Mouse (Mus musculus) liver, adult (tissue): ENCODE results near the gene Smyd3.

ENCODE experiments used
- GATA4 ChIP-seq: IDR thresholded peaks from 2 replicates; pipeline ENCODE4 v1.6.1; 2014; ENCODE audit warnings: mild to moderate bottlenecking, low read length; ENCODE audit not compliant: insufficient replicate concordance

Gene Smyd3

GRCm38 (mm10) chr1:179096993-179097392 lies 420.8 kb downstream of the Smyd3 start:
- TF ChIP-seq GATA4, result no peak

GRCm38 (mm10) chr1:179096323-179096722 lies 421.5 kb downstream of the Smyd3 start:
- TF ChIP-seq GATA4, result no peak

GRCm38 (mm10) chr1:179089174-179089573 lies 428.7 kb downstream of the Smyd3 start:
- TF ChIP-seq GATA4, result no peak

- TF ChIP-seq GATA4, result no peak
Measured at GRCm38 (mm10) chr1:179087033-179087998, 430.5 kb downstream of the Smyd3 start.

GRCm38 (mm10) chr1:179086208-179086607 lies 431.6 kb downstream of the Smyd3 start:
- no peak for TF ChIP-seq GATA4

GRCm38 (mm10) chr1:179083098-179083497 lies 434.7 kb downstream of the Smyd3 start:
- no peak for TF ChIP-seq GATA4

GRCm38 (mm10) chr1:179073846-179074245 lies 444.0 kb downstream of the Smyd3 start:
- TF ChIP-seq GATA4, result no peak

GRCm38 (mm10) chr1:179072935-179073654 lies 444.7 kb downstream of the Smyd3 start:
- no peak for TF ChIP-seq GATA4

- no peak for TF ChIP-seq GATA4
Measured at GRCm38 (mm10) chr1:179072406-179072805, 445.4 kb downstream of the Smyd3 start.

GRCm38 (mm10) chr1:179068990-179069389 lies 448.9 kb downstream of the Smyd3 start:
- TF ChIP-seq GATA4, result no peak

- TF ChIP-seq GATA4, result no peak
Measured at GRCm38 (mm10) chr1:179065294-179065601, 452.6 kb downstream of the Smyd3 start.

- no peak for TF ChIP-seq GATA4
Measured at GRCm38 (mm10) chr1:179064601-179065293, 453.1 kb downstream of the Smyd3 start.

- TF ChIP-seq GATA4, result no peak
Measured at GRCm38 (mm10) chr1:179061759-179062168, 456.1 kb downstream of the Smyd3 start.

GRCm38 (mm10) chr1:179061053-179061452 lies 456.8 kb downstream of the Smyd3 start:
- no peak for TF ChIP-seq GATA4

GRCm38 (mm10) chr1:179060113-179060955 lies 457.5 kb downstream of the Smyd3 start:
- no peak for TF ChIP-seq GATA4
